8 mouse cellular contexts compared by ENCODE assay signal in the genomic region with DNA sequence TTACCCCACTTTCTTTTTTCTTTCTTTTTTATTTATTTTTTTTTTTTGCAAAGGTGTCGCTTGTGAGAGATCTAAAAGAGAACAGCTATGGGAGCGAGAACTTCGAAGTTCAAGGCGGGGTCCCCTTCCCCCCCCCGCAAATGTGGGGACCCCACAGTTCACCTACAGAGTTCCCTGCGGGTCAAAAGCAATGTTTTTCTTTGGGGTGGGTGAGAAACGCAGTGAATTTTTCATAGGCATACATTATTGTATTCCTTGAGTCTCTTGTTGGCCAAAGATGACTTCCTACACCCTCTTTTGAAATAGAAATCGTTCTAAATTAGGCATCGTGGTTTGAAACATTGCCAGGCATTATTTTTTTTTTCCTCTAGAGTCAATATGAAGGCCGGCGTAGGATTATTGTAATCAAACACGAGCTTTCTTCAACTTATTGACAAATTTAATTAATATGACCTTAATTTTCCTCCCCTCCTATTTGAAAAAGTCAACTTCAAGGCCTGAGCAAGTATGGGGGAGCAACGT. TPM values are rescaled to one million over a fixed set of nuclear protein-coding genes. Genes with fewer than 3 reads are reported as not detected.
A peak's percentile ranks its signal among the peaks of the same experiment; 100 is the strongest.
DNase-seq lines count a peak whose midpoint lies in the region; ATAC-seq and TF ChIP-seq lines count a peak whose summit lies in the region.

No protein-coding gene starts in this region.

- no peak for ATAC-seq in liver, embryonic 12.5 days

- no peaks in the 10 kb centered on the region for H3K36me3 ChIP-seq in forebrain, embryonic 10.5 days (replicated peaks)
- H3K36me3 ChIP-seq in liver, embryonic 12.5 days = no peaks in the 10 kb centered on the region

- intact Hi-C loops in gastrocnemius, adult 2 months (cut with DNase I) = loop anchor here (1.0 to 10.0 kb wide), 3 partner anchors 50 to 1482 kb away; no protein-coding TSS in a partner anchor

- no peaks in the 10 kb centered on the region for H3K9me3 ChIP-seq in forebrain, embryonic 10.5 days
- no peaks in the 10 kb centered on the region for H3K9me3 ChIP-seq in liver, embryonic 12.5 days (replicated peaks)

- peak overlapping the region; percentile 98 for H3K27ac ChIP-seq in gastrocnemius, adult 2 months
- peak overlapping the region; percentile 98 for H3K27ac ChIP-seq in forebrain, embryonic 10.5 days
- H3K27ac ChIP-seq in liver, embryonic 12.5 days = 0 out of 2 replicates have a peak overlapping the region, but pooled peaks have one; percentile 93

- H3K4me2 ChIP-seq in liver, embryonic 12.5 days = peak overlapping the region; percentile 95

- H3K9ac ChIP-seq in liver, embryonic 12.5 days = peak overlapping the region; percentile 95

- peaks cover 17% of the 10 kb centered on the region for H3K4me1 ChIP-seq in forebrain, embryonic 10.5 days
- H3K4me1 ChIP-seq in liver, embryonic 12.5 days = peaks cover 35% of the 10 kb centered on the region

- DNase-seq in gastrocnemius, adult 2 months = no peak
- no peak for DNase-seq in gastrocnemius, adult 18-20 months (ENCODE audit: low spot score)
- peak; percentile 29 for DNase-seq in 416B (ENCODE audit: low read depth)
- DNase-seq in forebrain, embryonic 10.5 days (ENCODE audit: extremely low spot score, low spot score) = no peak
- no peak for DNase-seq in right cerebral cortex, postnatal 14 days
- DNase-seq in layer of hippocampus, adult 9-11 months = no peak
- no peak for DNase-seq in right cerebral cortex, postnatal 4 days

- TF ChIP-seq CTCF in gastrocnemius, adult 2 months (IDR thresholded peaks at IDR 0.05) = no peak

- H3K27me3 ChIP-seq in forebrain, embryonic 10.5 days (ENCODE audit: poor library complexity, severe bottlenecking) = peaks cover 10% of the 10 kb centered on the region; the same call in 1 of the 2 replicates
- H3K27me3 ChIP-seq in liver, embryonic 12.5 days (replicated peaks) = no peaks in the 10 kb centered on the region

- peak overlapping the region; percentile 100 for H3K4me3 ChIP-seq in gastrocnemius, adult 2 months
- H3K4me3 ChIP-seq in forebrain, embryonic 10.5 days = peak overlapping the region; percentile 89
- peak overlapping the region; percentile 92 for H3K4me3 ChIP-seq in liver, embryonic 12.5 days

- whole genome bisulfite sequencing in forebrain, embryonic 10.5 days = 41% methylated on average over 13 of the region's 13 CpGs
- 34% methylated on average over 13 of the region's 13 CpGs for WGBS in liver, embryonic 12.5 days (ENCODE audit: insufficient replicate concordance)

RNA-seq across cellular contexts. Expression of gene Cd2ap, which starts 0.5 kb away (rescaled TPM):
- 10 to 100 TPM; 13.5 TPM for total RNA-seq in gastrocnemius, adult 2 months (2021)
- total RNA-seq in gastrocnemius, adult 18-20 months (2021) = 10 to 100 TPM; 10.1 to 10.4 TPM
- 12.8 and 13.3 TPM in 2 replicates for polyA plus RNA-seq in forebrain, embryonic 10.5 days (2016; fragmentation: Nextera tagmentation; extraction: Ambion mirVana)
- 17.3 and 17.9 TPM in 2 replicates for polyA plus RNA-seq in liver, embryonic 12.5 days (2016; fragmentation: Nextera tagmentation; extraction: Ambion mirVana)
